Mouse (Mus musculus) lung, postnatal 4 days (tissue): ENCODE results near the gene Dab2ip.

Experiments
- DNase-seq, 2 experiments: peaks; one replicate each; pipeline ENCODE4 v3.0.0; 2021

The Dab2ip gene

GRCm38 (mm10) chr2:35760867-35761266 lies 202.8 kb downstream of the Dab2ip start:
- no peak for DNase-seq

DNA sequence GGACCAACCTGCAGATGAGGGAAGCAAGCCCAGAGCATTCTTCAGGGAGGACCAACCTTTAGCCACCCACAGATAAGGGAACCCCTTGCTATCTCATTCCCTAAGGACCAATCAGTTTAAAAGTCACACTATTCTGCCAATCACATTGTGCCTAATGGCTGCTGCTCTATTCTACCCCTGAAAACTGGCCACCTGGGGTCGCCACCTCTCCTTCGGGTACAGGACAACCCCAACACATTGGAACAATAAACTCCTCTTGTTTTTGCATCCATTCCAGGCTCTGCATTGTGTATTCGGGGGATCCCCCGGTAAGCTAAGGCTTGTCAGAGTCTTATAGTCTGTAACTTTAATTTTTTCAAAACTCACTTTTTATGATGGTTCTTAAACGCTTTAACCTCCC lies 203.4 kb downstream of the Dab2ip start:
- no peak for DNase-seq

DNA sequence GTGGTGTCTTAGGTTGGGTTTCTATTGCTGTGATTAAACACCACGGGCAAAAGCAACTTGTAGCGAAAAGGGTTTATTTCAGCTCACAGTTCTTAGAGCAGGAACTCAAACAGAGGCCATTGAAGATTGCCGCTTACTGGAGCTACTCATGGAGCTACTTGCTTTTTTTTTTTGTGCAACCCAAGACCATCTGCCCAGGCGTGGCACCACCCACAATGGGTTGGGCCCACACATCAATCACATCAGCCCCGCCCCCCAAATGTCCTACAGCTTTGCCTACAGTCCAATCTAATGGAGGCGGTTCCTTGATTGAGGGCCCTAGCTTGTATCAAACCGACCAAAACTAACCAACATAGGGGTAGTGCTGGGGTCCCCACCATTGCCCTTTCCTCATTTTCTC lies 205.8 kb downstream of the Dab2ip start:
- no peak for DNase-seq

DNA sequence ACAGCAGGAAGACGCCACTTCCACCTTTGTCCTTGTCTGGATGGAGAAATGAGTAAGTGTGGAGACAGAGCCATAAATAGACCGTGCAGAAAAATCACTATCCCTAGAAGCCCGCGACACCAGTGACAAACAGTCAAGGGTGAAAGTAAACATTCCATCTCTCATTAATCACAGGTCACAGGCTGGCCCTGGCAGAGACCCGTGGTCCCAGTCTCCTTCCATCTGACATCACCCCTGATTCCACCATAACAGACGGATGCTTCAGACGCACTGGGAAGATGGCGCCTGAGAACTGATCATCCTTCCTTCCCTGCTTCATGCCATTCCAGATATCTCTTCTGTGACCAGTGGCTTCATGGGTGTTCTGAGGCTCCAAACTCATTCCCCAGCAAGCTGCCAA lies 206.3 kb downstream of the Dab2ip start:
- DNase-seq = peak in 1 of 2 experiments; percentile 52

DNA sequence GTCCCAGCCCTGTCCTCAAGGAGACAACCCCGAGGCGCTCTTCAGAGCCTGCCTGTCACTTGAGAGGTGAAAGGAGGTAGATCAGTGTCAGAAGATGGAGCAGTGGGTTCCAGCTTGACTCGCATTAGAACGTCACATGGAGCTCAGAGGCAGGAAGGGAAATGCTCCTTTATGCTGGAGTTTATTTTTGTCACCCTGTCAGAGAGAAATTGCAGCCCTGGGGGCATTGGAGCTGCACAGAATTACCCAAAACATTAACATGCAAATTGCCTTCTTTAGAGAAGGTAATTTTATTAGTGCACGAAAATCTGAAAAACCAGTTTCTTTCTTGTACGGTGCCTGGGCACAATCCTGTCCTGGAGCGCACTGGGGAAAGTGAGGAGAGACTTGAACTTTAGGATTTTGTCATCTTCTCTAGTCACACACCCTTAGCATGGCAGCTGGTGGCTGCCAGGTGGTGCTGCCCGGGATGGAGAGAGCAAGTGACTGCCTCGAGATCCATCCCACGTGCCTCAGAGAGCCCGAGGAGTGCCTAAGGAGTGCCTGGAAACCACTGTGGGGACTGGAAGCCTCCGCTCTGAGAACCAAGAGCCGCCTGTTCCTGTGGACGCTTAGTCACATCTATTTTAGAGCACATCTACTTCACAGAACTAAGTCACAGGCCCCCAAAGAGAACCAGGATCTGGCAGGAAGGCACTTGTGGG lies 209.9 kb downstream of the Dab2ip start:
- DNase-seq = no peak

GRCm38 (mm10) chr2:35768538-35769238 lies 210.6 kb downstream of the Dab2ip start:
- DNase-seq = no peak

GRCm38 (mm10) chr2:35769398-35769797 lies 211.3 kb downstream of the Dab2ip start:
- no peak for DNase-seq

GRCm38 (mm10) chr2:35770541-35770940 lies 212.5 kb downstream of the Dab2ip start:
- no peak for DNase-seq

DNA sequence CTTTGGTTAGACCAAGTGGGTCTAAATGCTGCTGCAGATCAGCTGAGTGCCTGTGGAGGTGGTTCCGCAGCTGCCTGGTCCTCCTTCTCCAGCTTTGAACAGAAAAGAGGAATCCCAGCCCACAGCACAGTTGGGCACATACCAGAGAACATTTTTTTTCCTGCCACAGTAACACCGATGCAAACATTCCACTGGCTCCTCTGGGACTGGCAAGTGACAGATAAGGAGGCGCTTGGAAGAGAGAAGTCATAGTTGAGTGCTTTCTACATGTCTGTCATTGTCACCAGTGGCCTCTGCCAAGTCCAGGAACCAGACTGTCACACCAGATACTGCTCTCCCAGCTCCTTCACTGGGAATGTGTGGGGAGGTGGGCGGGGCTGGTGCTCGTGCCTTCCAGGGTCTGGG lies 217.6 kb downstream of the Dab2ip start:
- DNase-seq = peak; percentile 32 to 70

DNA sequence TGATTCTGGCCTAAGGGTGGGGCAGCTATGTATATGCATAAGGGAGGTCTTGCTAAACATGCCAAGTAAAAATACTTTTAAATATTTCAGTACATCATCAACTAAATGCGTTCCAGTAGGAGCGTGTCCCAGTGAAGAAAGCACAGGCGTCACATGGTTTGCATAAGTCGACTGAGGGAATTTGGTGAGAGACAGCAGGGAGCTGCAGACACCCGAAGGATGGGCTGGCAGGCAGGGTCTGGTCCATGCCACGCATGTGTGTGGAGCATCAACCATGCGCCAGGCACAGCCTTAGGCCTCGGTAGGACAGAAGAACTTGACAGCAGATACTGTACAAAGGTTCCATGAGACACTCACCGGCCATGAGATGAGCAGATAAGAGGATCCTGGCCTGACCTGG lies 218.9 kb downstream of the Dab2ip start:
- no peak for DNase-seq

GRCm38 (mm10) chr2:35779266-35779665 lies 221.2 kb downstream of the Dab2ip start:
- DNase-seq = no peak
